Mouse (Mus musculus) lung, postnatal 14 days (tissue): Measurements from ENCODE around the gene Slmap.
"Not testable (repeated sequence)": the region's sequence is repeated elsewhere in the genome, so short reads cannot be mapped to it uniquely, and the experiment has no call there.

Source experiments
- DNase-seq: peaks from one replicate; pipeline ENCODE4 v3.0.0; 2021

The Slmap gene

GRCm38 (mm10) chr14:26385659-26386058 is 149.1 kb downstream of the Slmap start:
- not testable (repeated sequence) for DNase-seq

GRCm38 (mm10) chr14:26379071-26379470 is 155.7 kb downstream of the Slmap start:
- DNase-seq, result no peak

DNA sequence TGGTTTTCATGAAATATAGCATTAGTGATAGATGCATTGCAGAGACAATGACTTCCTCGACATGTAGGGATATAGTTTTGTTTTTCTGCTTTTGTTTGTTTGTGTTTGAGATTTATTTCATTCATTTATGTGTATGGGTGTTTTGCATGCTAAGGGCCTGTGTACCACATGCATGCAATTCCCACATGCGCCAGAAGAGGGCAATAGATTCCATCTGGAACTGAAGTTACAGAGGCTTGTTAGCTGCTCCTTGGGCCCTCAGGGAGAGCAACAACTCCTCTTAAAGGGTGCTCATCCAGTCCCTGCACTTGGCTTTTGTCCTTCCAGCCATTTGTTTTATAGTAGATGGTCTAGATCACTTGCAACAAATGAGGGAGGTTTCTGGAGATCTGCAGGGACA is 158.1 kb downstream of the Slmap start:
- peak; percentile 82 for DNase-seq
